Mouse (Mus musculus) cerebellum, postnatal 14 days (tissue): ENCODE results near the gene B4galnt4.

Source experiments
- DNase-seq, 2 experiments: peaks; one replicate each; pipeline ENCODE4 v3.0.0; 2021; ENCODE audit warnings: mixed read lengths in 2 of 2

Gene B4galnt4

GRCm38 (mm10) chr7:141042539-141042938 lies 18.4 kb upstream of the B4galnt4 start:
- no peak for DNase-seq

- no peak for DNase-seq
Observed at GRCm38 (mm10) chr7:141046931-141047580, 13.8 kb upstream of the B4galnt4 start.

- DNase-seq, result peak; percentile 74 to 76
Observed at GRCm38 (mm10) chr7:141047581-141048225, 13.2 kb upstream of the B4galnt4 start.

GRCm38 (mm10) chr7:141048226-141049218 lies 12.4 kb upstream of the B4galnt4 start:
- peak; percentile 95 to 96 for DNase-seq

GRCm38 (mm10) chr7:141049326-141049725 lies 11.6 kb upstream of the B4galnt4 start:
- DNase-seq, result no peak

- no peak for DNase-seq
Observed at GRCm38 (mm10) chr7:141051060-141051685, 9.7 kb upstream of the B4galnt4 start.

- no peak for DNase-seq
Observed at GRCm38 (mm10) chr7:141052016-141052415, 8.9 kb upstream of the B4galnt4 start.

- no peak for DNase-seq
Observed at GRCm38 (mm10) chr7:141052421-141052820, 8.5 kb upstream of the B4galnt4 start.

- DNase-seq, result no peak
Observed at GRCm38 (mm10) chr7:141055785-141056184, 5.1 kb upstream of the B4galnt4 start.

GRCm38 (mm10) chr7:141056976-141057375 lies 3.9 kb upstream of the B4galnt4 start:
- DNase-seq, result no peak

- peak; percentile 31 to 35 for DNase-seq
Observed at GRCm38 (mm10) chr7:141057541-141057940, 3.4 kb upstream of the B4galnt4 start.

- DNase-seq, result no peak
Observed at GRCm38 (mm10) chr7:141058601-141059341, 2.1 kb upstream of the B4galnt4 start.

- DNase-seq, result peak in 1 of 2 experiments; percentile 21
Observed at GRCm38 (mm10) chr7:141059929-141060328, 975 bp upstream of the B4galnt4 start.

- DNase-seq, result peak; percentile 65 to 67
Observed at GRCm38 (mm10) chr7:141061269-141061692, 377 bp downstream of the B4galnt4 start.

GRCm38 (mm10) chr7:141062525-141062924 lies 1.6 kb downstream of the B4galnt4 start:
- DNase-seq, result peak; percentile 59 to 64

- no peak for DNase-seq
Observed at GRCm38 (mm10) chr7:141063353-141063752, 2.4 kb downstream of the B4galnt4 start.

GRCm38 (mm10) chr7:141064175-141064574 lies 3.3 kb downstream of the B4galnt4 start:
- DNase-seq, result no peak

- no peak for DNase-seq
Observed at GRCm38 (mm10) chr7:141064576-141064975, 3.7 kb downstream of the B4galnt4 start.

GRCm38 (mm10) chr7:141068351-141068750 lies 7.4 kb downstream of the B4galnt4 start:
- DNase-seq, result no peak

GRCm38 (mm10) chr7:141070058-141070862 lies 9.4 kb downstream of the B4galnt4 start:
- peak; percentile 77 to 85 for DNase-seq
